Mouse (Mus musculus): ENCODE measurements around the gene Kdm4d.
"Not testable (repeated sequence)": the region's sequence is repeated elsewhere in the genome, so short reads cannot be mapped to it uniquely, and the experiment has no call there.

Gene Kdm4d

GRCm38 (mm10) chr9:14500023-14500915 is at the start of gene Kdm4d, which contains the start of gene Cwc15:
Kdm4d (minus strand) TSS chr9:14500482.
Cwc15 (plus strand) TSS chr9:14500617.
- peak; percentile 85 for DNase-seq (ENCODE audit: extremely low read depth, insufficient read length, low spot score)

- DNase-seq (ENCODE audit: extremely low read depth, insufficient read length, low spot score) = no peak
These were observed 48.1 kb upstream of the Kdm4d start for GRCm38 (mm10) chr9:14548366-14548761.

GRCm38 (mm10) chr9:14547584-14548365 is 47.5 kb upstream of the Kdm4d start:
- DNase-seq (ENCODE audit: extremely low read depth, insufficient read length, low spot score) = no peak

- no peak for DNase-seq (ENCODE audit: extremely low read depth, insufficient read length, low spot score)
These were observed 43.9 kb upstream of the Kdm4d start for GRCm38 (mm10) chr9:14544034-14544757.

GRCm38 (mm10) chr9:14534833-14535456 is 34.7 kb upstream of the Kdm4d start:
- DNase-seq (ENCODE audit: extremely low read depth, insufficient read length, low spot score) = peak; percentile 41

GRCm38 (mm10) chr9:14533659-14534058 is 33.4 kb upstream of the Kdm4d start:
- DNase-seq (ENCODE audit: extremely low read depth, insufficient read length, low spot score) = no peak

- DNase-seq (ENCODE audit: extremely low read depth, insufficient read length, low spot score) = no peak
These were observed 32.0 kb upstream of the Kdm4d start for GRCm38 (mm10) chr9:14532283-14532682.

GRCm38 (mm10) chr9:14530004-14530403 is 29.7 kb upstream of the Kdm4d start:
- DNase-seq (ENCODE audit: extremely low read depth, insufficient read length, low spot score) = no peak

GRCm38 (mm10) chr9:14523408-14524043 is 23.2 kb upstream of the Kdm4d start:
- DNase-seq (ENCODE audit: extremely low read depth, insufficient read length, low spot score) = no peak

GRCm38 (mm10) chr9:14521695-14522094 is 21.4 kb upstream of the Kdm4d start:
- no peak for DNase-seq (ENCODE audit: extremely low read depth, insufficient read length, low spot score)

GRCm38 (mm10) chr9:14520971-14521670 is 20.8 kb upstream of the Kdm4d start:
- DNase-seq (ENCODE audit: extremely low read depth, insufficient read length, low spot score) = no peak

- no peak for DNase-seq (ENCODE audit: extremely low read depth, insufficient read length, low spot score)
These were observed 17.8 kb upstream of the Kdm4d start for GRCm38 (mm10) chr9:14518105-14518504.

GRCm38 (mm10) chr9:14517296-14517695 is 17.0 kb upstream of the Kdm4d start:
- no peak for DNase-seq (ENCODE audit: extremely low read depth, insufficient read length, low spot score)

GRCm38 (mm10) chr9:14512633-14513445 is 12.6 kb upstream of the Kdm4d start:
- no peak for DNase-seq (ENCODE audit: extremely low read depth, insufficient read length, low spot score)

GRCm38 (mm10) chr9:14500916-14501424 is 688 bp upstream of the Kdm4d start:
- no peak for DNase-seq (ENCODE audit: extremely low read depth, insufficient read length, low spot score)

GRCm38 (mm10) chr9:14498896-14499705 is 1.2 kb downstream of the Kdm4d start:
- DNase-seq (ENCODE audit: extremely low read depth, insufficient read length, low spot score) = no peak

GRCm38 (mm10) chr9:14463668-14464067 is 36.6 kb downstream of the Kdm4d start:
- DNase-seq (ENCODE audit: extremely low read depth, insufficient read length, low spot score) = not testable (repeated sequence)
